Mouse (Mus musculus) naive thymus-derived CD4-positive, alpha-beta T cell, adult 2 months (primary cell): ENCODE results near the gene Pcbp4.

Experiments
- DNase-seq: peaks from one replicate; pipeline ENCODE4 v3.0.0-alpha.2; 2011; ENCODE audit warnings: low read depth

Pcbp4 gene

DNA sequence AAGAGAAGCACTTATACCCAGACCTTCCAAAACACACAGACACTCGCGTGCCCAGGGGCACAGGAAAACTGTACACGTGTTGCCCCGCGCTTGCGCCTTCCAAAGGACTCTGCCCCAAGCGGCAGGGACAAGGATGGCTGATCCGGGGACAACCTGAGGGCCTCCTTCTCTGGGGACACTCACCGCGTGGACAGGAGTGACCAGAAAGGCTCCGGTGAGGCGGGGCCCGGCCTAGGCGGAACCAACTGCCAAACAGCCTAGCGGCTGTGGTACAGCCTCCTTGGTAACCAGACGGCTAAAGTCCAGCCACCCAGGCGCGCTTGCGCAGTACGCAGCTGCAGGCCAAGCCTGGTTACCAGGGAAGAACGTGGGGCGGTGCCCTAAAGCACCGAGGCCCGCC, 5.7 kb upstream of the Pcbp4 start, which contains the start of the genes Abhd14b and Abhd14a:
Abhd14b (plus strand) TSS at position 112 of the 400 bp plus-strand sequence.
Abhd14a (minus strand) TSS at position 331 of the 400 bp plus-strand sequence.
- peak; percentile 77 for DNase-seq

DNA sequence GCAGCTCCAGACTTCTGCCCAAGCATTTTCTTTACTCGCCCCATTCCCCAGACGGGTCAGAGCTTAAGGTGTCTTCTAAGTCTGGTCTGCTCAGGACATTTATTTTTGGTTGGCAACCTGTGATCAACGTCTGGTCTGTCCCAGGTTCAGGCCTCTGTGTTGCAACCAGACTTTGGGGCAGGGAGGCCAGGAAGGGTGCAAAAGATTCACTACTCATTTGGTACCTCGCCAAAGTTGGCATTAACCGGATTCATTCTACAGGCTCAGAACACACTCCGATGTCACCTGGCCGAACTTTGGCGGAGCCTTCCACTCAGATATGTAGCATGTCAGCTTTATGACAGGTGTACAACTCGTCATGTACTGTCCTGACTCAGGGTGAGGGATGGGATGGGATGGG, 5.1 kb upstream of the Pcbp4 start:
- DNase-seq = no peak

DNA sequence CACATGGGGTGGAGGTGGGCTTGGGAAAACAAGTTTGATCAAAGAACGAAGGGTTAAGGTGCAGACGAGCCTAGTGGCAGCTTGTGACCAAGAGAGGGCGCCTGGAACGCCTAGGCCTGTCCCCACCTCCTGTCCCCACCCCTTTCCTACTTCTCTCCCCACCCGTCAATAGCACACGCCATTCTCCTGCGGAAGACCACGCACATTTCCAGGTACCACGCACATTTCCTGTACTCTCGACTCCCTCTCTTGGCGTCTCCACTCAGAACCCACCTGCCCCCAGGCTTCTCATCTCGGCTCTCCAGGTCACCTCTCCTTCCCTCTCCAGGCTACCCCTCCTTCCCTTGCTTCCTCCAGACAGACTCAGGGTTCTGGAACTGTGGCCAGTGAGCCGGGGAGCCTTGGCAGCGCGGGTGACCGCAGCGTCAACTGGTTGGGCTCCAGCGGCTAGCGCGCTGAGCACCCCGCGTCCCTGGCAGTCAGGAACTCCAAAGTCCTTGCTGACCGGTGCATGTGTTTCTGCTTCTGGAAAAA, 4.5 kb upstream of the Pcbp4 start:
- peak; percentile 78 for DNase-seq

DNA sequence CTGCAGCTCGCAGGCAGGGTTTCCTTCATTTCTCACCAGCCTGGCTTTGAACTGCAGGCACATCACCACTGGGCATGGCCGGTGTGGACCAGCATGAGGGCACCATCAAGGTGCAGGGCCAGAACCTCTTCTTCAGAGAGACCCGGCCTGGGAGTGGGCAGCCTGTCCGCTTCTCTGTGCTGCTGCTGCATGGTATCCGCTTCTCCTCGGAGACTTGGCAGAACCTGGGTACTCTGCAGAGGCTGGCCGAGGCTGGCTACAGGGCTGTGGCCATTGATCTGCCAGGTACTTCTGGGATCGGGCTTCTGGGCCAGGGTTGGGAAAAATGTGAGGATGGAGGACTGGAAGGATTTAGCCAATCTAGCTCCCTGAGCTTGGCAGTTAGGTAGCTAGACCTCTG, 3.1 kb upstream of the Pcbp4 start:
- no peak for DNase-seq

DNA sequence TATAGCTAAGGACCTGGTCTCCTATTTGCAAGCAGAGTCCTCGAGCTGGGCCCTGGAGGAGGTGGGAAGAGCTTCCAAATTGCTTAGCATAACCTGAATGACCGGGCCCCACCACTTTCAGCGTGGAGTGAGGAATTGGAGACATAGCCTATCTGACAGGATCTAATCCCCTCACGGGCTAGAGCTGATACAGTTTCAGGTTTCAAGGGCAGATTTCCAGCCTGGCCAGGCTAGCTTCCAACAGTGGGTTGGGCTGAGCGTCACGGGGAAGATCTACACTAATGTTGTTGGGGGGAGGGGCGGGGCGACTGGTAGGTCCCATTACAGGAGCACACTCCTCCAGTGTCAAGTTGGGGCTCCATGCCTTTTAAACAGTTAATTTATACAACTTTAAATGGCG, 2.4 kb upstream of the Pcbp4 start:
- DNase-seq = no peak

DNA sequence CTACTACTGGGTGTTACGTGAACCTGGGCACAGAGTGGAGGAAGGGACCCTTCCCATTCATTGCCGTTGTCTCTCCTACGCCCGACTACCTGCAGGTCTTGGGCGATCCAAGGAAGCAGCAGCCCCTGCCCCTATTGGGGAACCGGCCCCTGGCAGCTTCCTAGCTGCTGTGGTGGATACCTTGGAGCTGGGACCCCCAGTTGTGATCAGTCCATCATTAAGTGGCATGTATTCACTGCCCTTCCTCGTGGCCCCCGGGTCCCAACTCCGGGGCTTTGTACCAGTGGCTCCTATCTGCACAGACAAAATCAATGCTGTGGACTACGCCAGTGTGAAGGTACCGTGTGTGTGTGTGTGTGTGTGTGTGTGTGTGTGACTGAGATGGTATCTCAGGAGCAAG, 1.8 kb upstream of the Pcbp4 start:
- no peak for DNase-seq

DNA sequence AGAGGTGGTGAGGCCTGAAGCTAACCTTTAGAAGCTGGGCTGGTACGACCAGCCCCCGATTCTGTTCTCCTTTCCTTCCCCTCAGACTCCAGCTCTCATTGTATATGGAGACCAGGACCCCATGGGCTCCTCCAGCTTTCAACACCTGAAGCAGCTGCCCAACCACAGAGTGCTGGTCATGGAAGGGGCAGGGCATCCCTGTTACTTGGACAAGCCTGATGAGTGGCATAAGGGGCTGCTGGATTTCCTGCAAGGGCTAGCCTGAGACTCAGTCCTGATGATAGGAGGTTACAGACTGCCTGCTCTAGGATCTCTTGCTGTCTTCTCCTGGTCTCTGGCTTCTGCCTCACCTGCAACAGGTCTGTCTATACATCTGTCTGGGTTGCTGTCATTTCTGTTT, 1.2 kb upstream of the Pcbp4 start:
- DNase-seq = no peak

DNA sequence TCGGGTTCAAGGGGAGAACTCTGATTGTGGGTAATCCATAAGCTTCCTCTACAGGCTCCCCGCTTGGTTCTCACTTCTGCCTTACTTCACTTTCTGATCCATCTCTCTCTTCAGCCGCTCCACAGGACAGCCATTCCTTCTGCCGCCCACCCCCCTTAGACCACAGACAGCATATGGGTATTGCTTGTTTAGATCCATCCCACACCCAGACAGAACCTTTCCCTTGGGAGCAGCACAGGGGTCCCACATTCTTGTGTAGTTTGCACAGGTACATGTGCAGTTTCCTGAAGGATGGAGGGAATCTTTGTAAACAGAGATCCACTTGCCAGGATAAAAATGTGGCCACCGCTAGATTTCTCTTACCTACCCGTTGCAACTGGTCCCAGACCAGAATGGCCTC, 740 bp upstream of the Pcbp4 start:
- DNase-seq = no peak

DNA sequence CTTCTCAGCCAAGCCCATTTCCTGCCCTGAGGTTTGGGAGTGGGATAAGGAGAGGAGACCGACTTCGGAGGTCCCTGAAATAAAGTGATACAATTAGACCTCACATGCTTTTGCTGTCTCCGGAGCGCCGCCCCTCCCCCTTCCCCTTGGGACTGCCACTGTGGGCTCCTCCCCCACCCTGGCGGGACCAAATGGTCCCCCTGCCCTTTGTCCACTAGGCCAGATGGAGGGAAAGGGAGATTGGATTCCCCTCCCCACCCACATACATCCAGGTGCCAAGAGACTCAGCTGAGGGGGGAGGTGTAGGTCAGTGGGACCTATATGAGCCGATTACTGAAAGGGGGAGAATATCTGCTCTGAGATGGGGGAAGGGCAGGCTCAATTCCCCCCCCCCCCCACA, 270 bp upstream of the Pcbp4 start:
- DNase-seq = no peak

DNA sequence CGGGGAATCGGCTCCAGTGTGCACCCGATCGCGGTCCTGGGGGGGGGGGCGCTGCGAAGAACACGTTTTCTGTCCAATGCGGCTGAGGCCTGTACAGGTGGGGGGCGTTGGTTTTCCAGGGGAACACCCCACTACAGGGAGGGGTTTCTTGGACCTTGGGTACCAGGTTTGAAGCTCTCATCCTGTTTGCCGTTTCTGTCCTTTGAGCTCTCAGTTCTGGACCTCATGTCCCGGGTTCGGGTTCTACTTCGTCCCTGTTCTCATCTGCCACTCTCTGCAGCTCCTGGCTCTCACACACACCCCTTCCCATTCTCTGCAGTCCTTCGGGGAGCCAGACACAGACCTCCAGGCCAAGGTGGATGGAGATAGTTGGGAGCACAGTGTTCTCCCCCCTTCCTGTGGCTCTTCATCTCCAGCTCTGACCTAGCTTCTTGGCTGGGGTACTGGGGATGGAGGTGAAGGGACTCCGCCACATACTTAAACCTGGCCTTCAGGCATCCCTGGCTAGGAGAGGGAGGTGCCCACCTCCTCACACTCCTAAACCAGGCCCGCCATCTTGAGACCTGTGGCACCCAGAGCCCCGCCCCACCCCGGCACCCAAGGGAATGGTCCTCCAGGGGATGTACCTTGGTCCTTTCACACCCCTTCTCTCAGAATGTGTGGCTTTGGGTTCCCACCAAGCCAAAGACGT, 1.1 kb downstream of the Pcbp4 start:
- peak; percentile 32 for DNase-seq

DNA sequence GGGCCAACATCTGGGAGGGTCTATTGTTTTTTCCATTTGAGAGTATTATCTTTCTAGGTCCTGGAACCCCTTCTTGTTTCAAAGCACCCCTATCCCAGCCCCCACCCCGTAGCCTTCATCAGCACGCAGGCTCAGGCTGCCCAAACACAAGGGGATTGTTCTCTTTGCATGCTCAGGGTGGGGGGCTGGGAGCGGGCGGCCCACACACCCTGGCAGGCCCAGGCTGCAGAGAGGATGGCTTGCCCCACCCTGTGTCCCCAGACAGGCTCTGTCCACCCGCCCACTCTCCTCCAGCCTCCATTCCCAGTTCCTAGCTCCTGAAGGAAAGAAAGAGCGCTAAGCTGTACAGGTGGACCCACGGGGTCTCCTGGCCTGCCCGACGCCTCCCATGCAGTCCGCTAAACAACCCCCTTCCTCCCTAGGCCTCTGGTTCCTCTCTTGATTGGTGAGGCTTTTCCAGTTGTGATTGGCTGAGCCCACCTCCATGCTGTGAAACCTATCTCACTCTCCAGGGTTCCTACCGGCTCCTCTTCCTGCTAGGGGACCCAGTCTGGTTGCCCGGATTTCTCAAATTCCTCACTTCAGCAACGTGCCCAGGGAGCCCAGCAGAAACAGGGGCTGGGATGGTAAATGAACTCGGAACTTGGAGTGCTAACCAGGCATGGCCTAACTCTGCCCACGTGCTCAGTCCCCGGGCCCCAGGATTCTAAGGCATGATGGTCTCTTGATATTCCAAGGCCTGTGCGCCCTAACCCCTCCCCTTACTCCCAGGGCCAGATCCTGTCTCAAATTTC, 2.0 kb downstream of the Pcbp4 start:
- DNase-seq = no peak

DNA sequence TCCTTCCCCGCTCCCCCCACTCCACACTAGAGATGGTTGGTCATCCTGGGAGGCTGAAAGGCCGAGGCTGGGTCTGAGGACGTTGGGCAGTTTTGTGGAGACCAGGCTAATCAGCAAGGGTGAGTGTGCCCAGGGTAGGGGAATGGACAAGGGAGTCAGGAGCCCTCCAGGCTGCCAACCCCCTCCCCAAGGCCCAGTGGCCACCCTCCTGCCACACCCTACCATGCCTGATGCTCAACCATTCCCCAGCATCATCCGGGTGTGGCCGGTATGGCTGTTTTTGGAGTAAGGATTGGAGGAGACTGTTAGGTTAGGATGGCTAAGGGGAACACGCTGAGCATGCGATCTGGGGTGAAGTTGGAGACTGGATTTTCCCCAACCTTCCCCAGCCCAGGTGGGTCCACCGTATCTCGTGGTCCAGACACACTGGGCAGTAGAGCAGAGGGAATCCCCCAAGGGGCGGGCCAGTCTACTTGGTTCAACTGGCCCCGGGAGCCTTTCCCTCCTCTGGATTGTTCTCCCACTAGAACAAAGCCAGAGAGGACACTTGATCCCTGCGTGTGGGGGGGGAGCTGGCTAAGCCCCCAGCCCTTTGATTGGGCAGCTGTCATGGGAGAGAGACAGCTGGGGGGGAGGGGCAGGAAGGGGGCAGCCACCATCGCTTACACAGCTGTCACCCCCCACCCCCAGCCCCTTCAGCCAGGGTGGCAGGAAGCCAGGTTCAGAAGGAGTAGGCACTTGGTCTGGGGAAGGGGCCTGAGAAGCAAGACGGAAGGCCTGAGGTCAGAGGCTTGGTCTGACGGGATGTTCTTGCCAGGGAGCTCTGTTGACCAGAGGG, 3.5 kb downstream of the Pcbp4 start:
- no peak for DNase-seq

DNA sequence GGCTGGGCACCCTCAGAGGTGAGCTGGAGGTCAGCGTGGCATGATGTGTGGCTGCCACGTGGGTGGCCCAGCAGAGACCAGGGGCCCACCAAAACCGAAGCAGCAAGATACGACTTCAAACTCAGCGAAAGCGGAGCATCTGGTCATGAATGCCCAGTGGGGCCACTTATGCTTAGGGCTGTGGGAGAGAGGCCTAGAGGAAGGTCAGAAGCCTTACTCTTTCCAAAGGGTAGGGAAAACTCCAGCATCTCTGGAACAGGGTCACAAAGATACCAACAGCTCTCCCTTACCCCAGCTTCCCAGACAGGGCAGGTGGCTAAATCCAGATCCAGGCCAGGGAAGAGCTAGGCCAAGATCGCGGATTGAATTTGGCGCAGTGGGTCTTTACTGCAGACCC, 4.1 kb downstream of the Pcbp4 start:
- DNase-seq = no peak

DNA sequence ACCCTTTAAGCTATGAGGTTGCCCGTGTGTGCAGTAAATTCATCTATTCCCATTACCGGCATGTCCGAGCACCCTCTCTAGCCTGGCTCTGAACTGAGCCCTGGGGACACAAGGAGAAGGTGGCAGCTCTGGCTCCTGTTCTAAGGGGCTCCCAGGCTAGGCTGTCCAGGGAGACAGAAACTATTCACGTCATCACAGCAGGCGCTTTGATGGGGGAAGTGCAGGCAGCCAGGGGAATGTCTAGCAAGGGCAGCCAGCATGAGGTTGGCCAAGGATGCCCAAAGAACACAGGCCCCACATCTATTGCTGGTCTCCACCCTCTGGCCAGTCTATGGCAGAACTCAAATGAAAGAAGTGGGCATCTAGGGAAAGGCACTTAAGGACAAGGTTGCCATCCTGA, 4.8 kb downstream of the Pcbp4 start:
- DNase-seq = no peak

DNA sequence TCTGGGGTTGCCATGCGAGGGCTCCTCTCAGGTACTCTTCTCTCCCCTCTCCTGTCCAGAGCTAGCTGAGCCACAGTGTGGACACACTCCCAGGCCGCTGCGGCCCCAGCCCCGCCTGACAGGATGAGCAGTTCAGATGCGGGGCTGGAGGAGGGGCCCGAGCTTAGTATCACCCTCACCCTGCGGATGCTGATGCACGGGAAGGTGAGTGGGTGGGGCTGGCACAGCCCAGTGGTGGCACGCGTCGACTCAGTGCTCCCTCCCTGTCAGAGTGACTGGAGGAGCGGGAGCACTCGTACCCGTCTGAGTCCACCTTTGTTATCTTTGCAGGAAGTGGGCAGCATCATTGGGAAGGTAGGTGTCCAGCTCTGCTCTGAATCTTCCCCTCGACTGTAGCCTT, 6.9 kb downstream of the Pcbp4 start:
- no peak for DNase-seq

DNA sequence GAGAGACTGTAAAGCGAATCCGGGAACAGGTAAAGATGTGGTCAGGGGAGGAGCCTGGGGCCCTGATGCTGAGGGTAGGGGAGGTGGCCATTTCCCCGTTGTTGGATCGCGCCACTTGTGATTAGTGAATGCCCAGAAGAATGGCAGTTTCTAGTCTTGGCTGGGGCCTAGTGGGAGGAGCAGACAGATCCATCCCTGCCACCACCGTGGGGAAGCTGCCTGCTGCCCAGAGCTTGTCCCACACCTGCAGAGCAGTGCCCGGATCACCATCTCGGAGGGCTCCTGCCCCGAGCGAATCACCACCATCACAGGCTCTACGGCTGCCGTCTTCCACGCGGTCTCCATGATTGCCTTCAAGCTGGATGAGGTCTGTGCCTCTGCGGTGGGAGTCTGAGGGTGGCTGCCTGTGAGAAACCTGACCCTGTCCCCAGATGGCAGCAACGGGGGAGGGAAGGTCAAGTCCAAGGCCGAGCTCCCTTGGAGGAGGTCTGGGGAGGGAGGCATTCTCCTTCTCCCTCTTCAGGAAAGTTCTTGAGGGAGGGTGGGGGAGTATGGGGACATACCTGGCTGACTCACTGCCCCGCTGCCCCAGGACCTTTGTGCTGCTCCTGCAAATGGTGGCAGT, 7.4 kb downstream of the Pcbp4 start:
- DNase-seq = no peak

DNA sequence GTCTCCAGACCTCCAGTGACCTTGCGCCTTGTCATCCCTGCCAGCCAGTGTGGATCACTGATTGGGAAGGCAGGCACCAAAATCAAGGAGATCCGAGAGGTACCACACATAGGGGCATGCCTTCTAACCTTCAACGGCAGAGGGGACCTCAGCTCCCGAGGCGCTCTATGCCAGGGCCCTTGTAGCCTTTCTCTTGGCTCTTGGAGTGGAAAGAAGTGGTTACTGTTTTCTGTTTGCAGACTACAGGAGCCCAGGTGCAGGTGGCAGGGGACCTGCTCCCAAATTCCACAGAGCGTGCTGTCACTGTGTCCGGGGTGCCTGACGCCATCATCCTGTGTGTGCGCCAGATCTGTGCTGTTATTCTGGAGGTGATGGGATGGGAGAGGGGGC, 7.9 kb downstream of the Pcbp4 start:
- no peak for DNase-seq

DNA sequence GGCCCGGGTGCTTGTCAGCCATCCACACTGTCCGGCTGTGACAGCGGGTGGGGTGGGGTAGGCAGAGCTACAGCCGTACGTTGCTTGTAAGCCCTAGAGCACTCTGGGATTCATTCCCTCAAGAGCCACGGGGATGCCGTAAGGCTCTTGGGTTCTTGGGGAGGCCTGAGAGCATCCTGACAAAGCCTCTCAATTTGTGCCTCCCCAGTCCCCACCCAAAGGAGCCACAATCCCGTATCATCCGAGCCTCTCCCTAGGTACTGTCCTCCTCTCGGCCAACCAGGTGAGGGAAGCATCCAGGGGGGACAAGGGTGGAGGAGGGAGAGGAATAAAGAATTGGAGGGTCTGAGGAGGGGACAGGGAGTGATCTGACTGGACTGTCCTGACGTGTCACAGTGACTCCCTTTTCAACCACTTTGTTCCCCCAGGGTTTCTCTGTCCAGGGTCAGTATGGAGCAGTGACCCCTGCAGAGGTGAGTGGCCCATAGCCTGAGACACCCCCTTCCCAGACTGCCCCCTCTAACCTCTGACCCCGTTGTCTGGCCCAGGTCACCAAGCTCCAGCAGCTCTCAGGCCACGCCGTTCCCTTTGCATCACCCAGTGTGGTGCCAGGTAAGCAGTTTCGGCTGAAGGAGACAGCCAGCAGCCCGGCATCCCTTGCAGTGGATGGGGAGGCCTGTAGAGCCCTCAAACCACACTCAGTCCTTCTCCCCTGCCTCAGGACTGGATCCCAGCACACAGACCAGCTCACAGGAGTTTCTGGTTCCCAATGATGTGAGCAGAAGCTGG, 8.7 kb downstream of the Pcbp4 start:
- DNase-seq = no peak

DNA sequence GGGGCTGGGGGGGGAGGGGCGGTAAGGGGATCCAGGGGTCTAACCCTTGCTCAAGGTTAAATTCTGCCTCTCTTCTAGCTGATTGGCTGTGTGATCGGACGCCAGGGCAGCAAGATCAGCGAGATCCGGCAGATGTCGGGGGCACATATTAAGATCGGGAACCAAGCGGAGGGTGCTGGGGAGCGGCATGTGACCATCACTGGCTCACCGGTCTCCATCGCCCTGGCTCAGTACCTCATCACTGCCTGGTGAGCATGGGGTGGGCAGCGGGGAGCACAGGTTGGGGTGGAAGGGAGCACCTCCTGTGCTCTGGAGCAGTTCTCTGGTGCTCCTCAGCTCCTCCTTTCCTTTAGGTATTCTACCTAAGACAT, 9.3 kb downstream of the Pcbp4 start:
- no peak for DNase-seq

DNA sequence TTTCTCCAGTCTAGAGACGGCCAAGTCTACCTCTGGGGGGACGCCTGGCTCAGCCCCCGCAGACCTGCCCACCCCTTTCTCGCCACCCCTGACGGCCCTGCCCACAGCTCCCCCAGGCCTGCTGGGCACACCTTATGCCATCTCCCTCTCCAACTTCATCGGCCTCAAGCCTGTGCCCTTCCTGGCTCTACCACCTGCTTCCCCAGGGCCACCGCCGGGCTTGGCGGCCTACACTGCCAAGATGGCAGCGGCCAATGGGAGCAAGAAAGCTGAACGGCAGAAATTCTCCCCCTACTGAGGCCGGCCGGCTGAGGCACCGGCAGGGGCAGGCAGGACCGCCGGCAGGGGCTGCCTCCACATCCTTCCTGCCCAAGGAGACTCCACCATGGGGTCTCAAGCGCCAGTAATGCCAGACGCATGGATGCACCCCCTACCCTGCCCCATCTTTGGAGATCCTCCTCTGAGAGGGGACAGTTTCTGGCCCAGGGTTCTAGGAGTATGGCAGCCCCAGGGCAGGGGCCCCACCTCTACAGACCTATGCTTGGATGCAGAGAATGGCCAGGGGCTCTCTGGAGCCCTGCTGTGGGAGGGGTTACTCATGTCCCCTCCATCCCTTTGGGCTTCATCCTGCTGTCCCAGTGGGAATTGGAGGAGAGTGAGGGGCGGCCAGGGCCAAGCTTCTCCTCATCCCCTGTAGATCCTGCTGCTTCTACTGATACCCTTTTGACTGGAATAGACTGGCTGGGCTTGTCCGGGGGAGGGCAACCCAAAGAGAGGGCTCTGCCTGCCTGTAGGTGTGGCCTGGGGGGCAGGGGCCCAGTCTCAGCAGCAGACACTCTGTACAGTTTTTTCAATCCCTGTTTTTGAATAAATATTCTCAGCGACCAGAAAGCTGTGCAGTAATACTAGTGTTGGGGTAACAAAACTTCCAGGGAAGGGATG, 10.3 kb downstream of the Pcbp4 start:
- no peak for DNase-seq
